Mouse (Mus musculus) thymus, postnatal 36 days (tissue): ENCODE data around the gene Gm17655.

Experiments used
- DNase-seq, 2 experiments: peaks; one replicate each; pipeline ENCODE4 v3.0.0; 2022; ENCODE audit warnings: mixed read lengths in 2 of 2

Gm17655 gene

DNA sequence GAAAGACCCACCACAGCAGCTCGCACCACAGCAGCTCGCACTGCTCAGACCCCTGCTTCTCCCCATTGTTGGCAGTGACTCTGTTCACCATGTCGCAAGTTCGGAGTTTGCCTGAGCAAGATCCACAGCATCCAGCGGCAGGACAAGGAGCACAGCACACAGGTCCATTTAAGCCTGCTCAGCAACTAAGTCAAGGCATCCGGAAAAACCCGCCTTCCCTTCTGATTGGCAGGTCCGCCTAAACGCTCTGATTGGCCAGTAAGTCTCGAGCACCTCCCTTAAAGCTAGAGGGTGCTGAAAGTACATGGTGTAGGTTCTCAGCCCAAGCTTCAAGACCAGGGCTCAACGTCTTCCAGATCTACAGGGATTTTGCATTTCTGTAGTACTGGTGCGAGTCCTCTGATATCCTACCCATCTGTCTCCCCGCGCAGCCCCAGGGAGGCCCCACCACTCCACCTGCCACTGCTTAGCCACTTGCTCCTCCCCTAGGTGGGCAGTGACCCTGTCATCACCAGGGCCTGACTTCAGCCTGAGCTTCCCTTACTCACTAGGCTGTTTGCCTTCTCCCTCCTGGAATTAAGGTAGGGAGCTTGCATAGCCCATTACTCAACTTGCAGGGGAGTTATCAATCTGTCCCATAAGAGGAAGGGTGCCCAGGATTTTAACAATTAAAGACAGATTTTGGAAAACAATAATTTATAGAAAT is 14.0 kb upstream of the Gm17655 start:
- no peak for DNase-seq

DNA sequence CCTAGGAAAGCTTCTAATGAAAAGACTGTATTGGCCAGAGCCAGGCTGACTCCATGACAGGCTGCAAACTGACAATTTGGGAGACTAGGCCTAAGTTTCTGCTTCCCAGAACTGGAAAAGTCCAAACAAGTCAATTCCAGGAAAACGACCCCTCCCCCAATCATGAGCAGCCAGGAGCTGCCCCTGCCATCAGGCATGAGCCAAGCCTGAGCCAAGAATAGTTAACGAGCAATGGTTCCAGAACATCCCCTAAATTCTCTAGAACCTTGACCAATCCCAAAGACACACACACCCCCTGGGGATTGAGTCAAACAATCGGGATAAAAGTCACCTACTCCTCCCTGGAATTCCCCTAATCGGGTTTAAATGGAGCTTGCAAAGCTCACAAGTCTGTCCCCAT is 10.6 kb upstream of the Gm17655 start:
- DNase-seq = no peak

DNA sequence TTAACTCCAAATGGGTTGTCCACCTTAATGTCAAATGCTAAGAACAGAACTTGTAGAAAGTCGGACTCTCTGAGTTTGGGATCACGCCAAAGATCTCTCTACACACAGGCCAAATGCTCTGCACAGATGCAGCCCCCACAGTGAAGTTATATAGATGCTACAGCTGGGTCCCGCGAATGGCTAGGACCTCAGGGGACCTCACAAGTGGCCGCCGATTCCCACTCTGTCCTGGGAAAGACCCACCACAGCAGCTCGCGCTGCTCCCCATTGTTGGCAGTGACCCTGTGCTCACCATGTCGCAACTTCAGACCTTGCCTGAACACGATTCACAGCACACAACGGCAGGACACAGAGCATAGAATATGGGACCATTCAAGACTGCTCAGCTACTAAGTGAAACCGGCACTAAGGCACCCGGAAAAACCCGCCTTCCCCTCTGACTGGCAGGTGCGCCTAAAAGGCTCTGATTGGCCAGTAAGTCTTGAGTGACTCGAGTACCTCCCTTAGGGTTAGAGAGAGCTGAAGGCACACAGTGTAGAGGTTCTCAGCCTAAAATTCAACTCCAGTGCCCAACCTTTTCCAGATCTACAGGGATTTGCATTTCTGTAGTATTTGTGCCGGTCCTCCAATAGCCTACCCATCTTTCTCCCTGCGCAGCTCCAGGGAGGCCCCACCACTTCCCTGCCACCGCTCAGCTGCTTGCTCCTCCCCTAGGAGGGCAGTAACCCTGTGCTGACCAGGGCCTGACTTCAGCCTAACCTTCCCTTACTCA is 14.5 kb downstream of the Gm17655 start:
- DNase-seq = peak; percentile 78 to 82

DNA sequence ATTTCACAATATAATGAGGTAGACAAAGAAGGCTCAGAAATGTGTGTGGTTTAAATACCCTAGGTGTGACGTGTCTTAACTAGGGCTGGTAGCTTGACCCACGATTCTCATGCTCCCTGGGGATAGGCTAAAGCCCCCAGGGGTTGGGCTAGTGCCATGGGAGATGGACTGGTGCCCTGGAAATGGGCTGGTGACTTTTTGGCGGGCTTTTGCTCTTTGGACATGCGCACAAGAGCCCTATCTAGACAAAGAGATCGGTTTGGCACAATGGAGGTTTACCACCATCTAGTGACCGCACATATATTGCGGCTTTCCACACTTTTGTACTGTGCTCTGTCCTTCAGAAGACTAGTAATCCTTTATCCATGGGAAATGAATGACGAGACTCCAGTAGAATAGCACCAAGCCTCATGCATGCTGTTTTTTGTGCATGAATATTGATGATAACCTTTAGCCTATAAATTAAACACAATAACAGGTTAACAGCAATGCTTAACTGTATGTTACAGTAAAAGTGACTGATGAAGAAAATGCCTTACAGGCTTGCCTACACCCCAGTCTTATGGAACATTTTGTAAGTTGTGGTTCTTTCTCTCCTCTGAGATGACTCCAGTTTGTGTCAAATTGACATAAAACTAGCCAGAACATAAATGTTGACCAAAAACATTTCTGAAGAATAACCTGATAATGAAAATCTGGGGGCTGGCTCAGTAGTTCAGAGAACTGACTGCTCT is 48.5 kb downstream of the Gm17655 start:
- DNase-seq = peak; percentile 18 to 33

DNA sequence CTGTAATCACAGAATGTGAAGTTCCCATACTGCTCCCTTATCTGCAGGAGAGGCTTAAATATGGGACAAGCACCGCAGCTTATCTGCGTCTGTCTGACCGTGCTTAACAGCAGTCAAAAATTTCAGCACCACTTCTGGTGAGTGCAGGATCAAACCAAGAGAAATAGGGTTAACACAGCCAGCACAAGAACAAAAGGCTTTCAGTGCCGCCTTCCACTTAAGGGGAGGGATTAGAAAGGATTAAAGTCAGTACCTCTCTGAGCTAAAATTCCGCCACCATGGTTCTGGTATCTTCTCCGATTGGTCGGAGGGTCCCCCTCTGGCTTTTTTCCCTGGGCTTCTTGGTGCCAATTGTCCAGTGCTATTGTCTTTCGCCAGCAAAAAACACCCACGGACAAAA is 49.0 kb downstream of the Gm17655 start:
- no peak for DNase-seq

DNA sequence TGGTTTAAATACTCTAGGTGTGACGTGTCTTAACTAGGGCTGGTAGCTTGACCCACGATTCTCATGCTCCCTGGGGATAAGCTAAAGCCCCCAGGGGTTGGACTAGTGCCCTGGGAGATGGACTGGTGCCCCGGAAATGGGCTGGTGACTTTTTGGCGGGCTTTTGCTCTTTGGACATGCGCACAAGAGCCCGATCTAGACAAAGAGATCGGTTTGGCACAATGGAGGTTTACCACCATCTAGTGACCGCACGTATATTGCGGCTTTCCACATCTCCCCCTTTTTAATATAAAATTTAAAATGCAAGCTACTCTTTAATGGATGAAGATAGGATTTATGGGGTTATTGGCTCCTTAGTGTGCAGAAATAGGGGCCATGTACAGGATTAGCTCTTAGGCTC is 56.5 kb downstream of the Gm17655 start:
- DNase-seq = peak in 1 of 2 experiments; percentile 6
